Mouse (Mus musculus) limb, embryonic 12.5 days (tissue): Measurements from ENCODE around the gene Ttc29. TPM values are rescaled to one million over a fixed set of nuclear protein-coding genes. Genes with fewer than 3 reads are reported as not detected.

Source experiments
- ATAC-seq: fragments of 200-750 bp; cut with Nextera tagmentation; 2 replicates; pipeline ENCODE4 v1.8.0; 2017; ENCODE audit warnings: low read depth, moderate TSS enrichment; ENCODE audit not compliant: insufficient number of reproducible peaks, insufficient read depth, low FRiP score, low TSS enrichment
- H3K27ac ChIP-seq: fragments of 300-500 bp; sonication (generic); 2 replicates; pipeline ENCODE4 v1.5.1; 2016; ENCODE audit warnings: mild to moderate bottlenecking, moderate library complexity
- H3K27me3 ChIP-seq: fragments of 300-500 bp; sonication (generic); 2 replicates; pipeline ENCODE4 v1.6.1; 2016; ENCODE audit warnings: mild to moderate bottlenecking, moderate library complexity
- H3K36me3 ChIP-seq: fragments of 300-500 bp; sonication (generic); 2 replicates; pipeline ENCODE4 v1.6.1; 2016; ENCODE audit warnings: mild to moderate bottlenecking, moderate library complexity
- H3K4me1 ChIP-seq: fragments of 300-500 bp; sonication (generic); replicated peaks from 2 replicates; pipeline ENCODE4 v1.6.1; 2016
- H3K4me2 ChIP-seq: fragments of 300-500 bp; sonication (generic); 2 replicates; pipeline ENCODE4 v1.6.1; 2016; ENCODE audit warnings: mild to moderate bottlenecking, moderate library complexity
- H3K4me3 ChIP-seq: fragments of 300-500 bp; sonication (generic); replicated peaks from 2 replicates; pipeline ENCODE4 v1.5.1; 2016; ENCODE audit warnings: mild to moderate bottlenecking
- H3K9ac ChIP-seq: fragments of 300-500 bp; sonication (generic); replicated peaks from 2 replicates; pipeline ENCODE4 v1.6.1; 2016; ENCODE audit warnings: mild to moderate bottlenecking, moderate library complexity
- H3K9me3 ChIP-seq: fragments of 300-500 bp; sonication (generic); 2 replicates; pipeline ENCODE4 v1.6.1; 2016; ENCODE audit warnings: mild to moderate bottlenecking, moderate library complexity
- whole genome bisulfite sequencing: fragments of 180-500 bp; shearing (Covaris S2); methylation state at CpG from one replicate; pipeline ENCODE4 v1.1.7; 2016; 5-methylcytosine and 5-hydroxymethylcytosine counted together
- polyA plus RNA-seq: library from polyadenylated mRNA; unstranded; fragments of >200 nt; fragmentation: Nextera tagmentation; extraction: Ambion mirVana; gene quantifications from 2 replicates; pipeline ENCODE4 v1.2.1, GENCODE M21; 2016

Gene Ttc29
- polyA plus RNA-seq, 1 experiment from 2014 or later: not detected

DNA sequence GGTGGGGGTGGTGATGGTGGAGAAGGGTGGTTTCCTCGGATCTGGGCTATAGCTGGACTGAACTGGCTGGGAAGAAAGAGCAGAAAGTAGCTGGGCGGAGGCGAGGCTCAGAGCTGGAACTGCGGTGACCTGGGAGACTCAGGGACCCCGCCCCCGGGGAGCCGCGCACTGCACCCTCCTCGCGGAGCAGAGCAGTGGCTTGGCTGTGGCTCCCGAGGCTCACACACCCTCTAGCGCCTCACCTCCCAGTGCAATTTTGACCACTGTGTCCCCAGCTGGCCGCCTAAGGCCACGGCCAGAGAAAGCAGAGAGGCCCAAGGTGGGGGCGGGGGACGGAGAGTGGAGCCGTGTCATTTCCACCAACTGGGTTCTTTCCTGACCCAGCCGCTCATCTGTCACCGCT, 207.0 kb downstream of the Ttc29 start:
- Histone ChIP-seq H3K4me1 (peaks cover 16% of the 10 kb centered on the region), H3K9me3 (no peaks in the 10 kb centered on the region), H3K27ac (no peak overlapping the region), H3K4me3 (peak overlapping the region; percentile 39), H3K27me3 (peaks cover 65% of the 10 kb centered on the region), H3K4me2 (peak overlapping the region; percentile 79), H3K36me3 (no peaks in the 10 kb centered on the region), H3K9ac (peak overlapping the region; percentile 47)
- ATAC-seq: peak; percentile 63; the same call in 1 of the 2 replicates
- under 1% methylated on average over 19 of the region's 19 CpGs for WGBS

DNA sequence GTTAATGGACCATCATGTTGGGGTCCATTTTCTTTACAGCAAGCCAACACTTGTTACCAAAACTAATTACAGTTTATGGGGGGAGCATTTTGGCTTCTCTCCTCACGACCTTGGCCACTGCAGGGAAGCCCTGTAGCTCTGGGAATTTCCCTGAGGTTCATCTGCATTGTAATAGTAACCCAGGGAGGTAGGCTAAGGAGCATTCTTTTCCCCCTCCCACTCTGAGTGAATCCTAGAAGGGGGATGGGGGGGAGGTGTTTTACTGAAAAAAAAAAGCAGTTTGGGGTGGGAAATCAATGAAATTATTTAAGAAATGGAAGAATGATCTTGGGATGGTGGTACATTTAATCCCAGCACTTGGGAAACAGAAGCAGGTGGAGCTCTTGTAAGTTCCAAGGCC, 210.8 kb downstream of the Ttc29 start:
- no peaks in the 10 kb centered on the region for H3K36me3 ChIP-seq
- ATAC-seq: no peak
- no peak overlapping the region for H3K27ac ChIP-seq
- H3K9me3 ChIP-seq: no peaks in the 10 kb centered on the region
- H3K4me3 ChIP-seq: no peak overlapping the region
- peaks cover 89% of the 10 kb centered on the region for H3K27me3 ChIP-seq
- 0% methylated on average over 1 of the region's 1 CpGs for WGBS
- H3K9ac ChIP-seq: no peak overlapping the region
- H3K4me1 ChIP-seq: peaks cover 28% of the 10 kb centered on the region
- no peak overlapping the region for H3K4me2 ChIP-seq

GRCm38 (mm10) chr8:78426455-78426854, 213.4 kb downstream of the Ttc29 start:
- WGBS: 0% methylated on average over 10 of the region's 10 CpGs
- no peak overlapping the region for H3K4me3 ChIP-seq

GRCm38 (mm10) chr8:78426875-78427768, 214.0 kb downstream of the Ttc29 start:
- H3K27me3 ChIP-seq: peaks cover 87% of the 10 kb centered on the region
- no peaks in the 10 kb centered on the region for H3K9me3 ChIP-seq
- H3K4me2 ChIP-seq: peak overlapping the region; percentile 10; the same call in 1 of the 2 replicates
- no peak overlapping the region for H3K9ac ChIP-seq
- H3K4me1 ChIP-seq: peaks cover 12% of the 10 kb centered on the region
- WGBS: 1% methylated on average over 32 of the region's 32 CpGs
- no peak overlapping the region for H3K27ac ChIP-seq
- 0 out of 2 replicates have a peak overlapping the region, but pooled peaks have one; percentile 16 for H3K4me3 ChIP-seq
- no peak for ATAC-seq
- no peaks in the 10 kb centered on the region for H3K36me3 ChIP-seq

More at GRCm38 (mm10) chr8:78426455-78426854, 213.4 kb downstream of the Ttc29 start:
- Histone ChIP-seq H3K4me2 (peak overlapping the region; percentile 10; the same call in 1 of the 2 replicates), H3K9ac (no peak overlapping the region), H3K27ac (no peak overlapping the region), H3K27me3 (peaks cover 88% of the 10 kb centered on the region), H3K4me1 (peaks cover 12% of the 10 kb centered on the region), H3K9me3 (no peaks in the 10 kb centered on the region), H3K36me3 (no peaks in the 10 kb centered on the region)
- no peak for ATAC-seq

- under 1% methylated on average over 8 of the region's 8 CpGs for WGBS
- ATAC-seq: no peak
- Histone ChIP-seq H3K36me3 (no peaks in the 10 kb centered on the region), H3K4me3 (no peak overlapping the region), H3K9ac (no peak overlapping the region), H3K27ac (no peak overlapping the region), H3K4me2 (no peak overlapping the region), H3K4me1 (peaks cover 12% of the 10 kb centered on the region), H3K27me3 (peaks cover 87% of the 10 kb centered on the region), H3K9me3 (no peaks in the 10 kb centered on the region)
These were observed 214.7 kb downstream of the Ttc29 start for GRCm38 (mm10) chr8:78427769-78428130.

GRCm38 (mm10) chr8:78428148-78428547, 215.1 kb downstream of the Ttc29 start:
- H3K9ac ChIP-seq: no peak overlapping the region
- no peak overlapping the region for H3K4me2 ChIP-seq
- peaks cover 12% of the 10 kb centered on the region for H3K4me1 ChIP-seq
- WGBS: 4% methylated on average over 11 of the region's 11 CpGs
- H3K27me3 ChIP-seq: peaks cover 84% of the 10 kb centered on the region
- H3K4me3 ChIP-seq: no peak overlapping the region
- no peaks in the 10 kb centered on the region for H3K9me3 ChIP-seq
- no peaks in the 10 kb centered on the region for H3K36me3 ChIP-seq
- no peak overlapping the region for H3K27ac ChIP-seq
- ATAC-seq: no peak

GRCm38 (mm10) chr8:78431356-78431755, 218.3 kb downstream of the Ttc29 start:
- H3K27me3 ChIP-seq: peaks cover 80% of the 10 kb centered on the region
- no peak overlapping the region for H3K9ac ChIP-seq
- ATAC-seq: no peak
- no peak overlapping the region for H3K4me3 ChIP-seq
- no peaks in the 10 kb centered on the region for H3K36me3 ChIP-seq
- H3K9me3 ChIP-seq: no peaks in the 10 kb centered on the region
- H3K4me1 ChIP-seq: peaks cover 23% of the 10 kb centered on the region
- WGBS: 3% methylated on average over 4 of the region's 4 CpGs
- no peak overlapping the region for H3K27ac ChIP-seq
- no peak overlapping the region for H3K4me2 ChIP-seq

GRCm38 (mm10) chr8:78432451-78432850, 219.4 kb downstream of the Ttc29 start:
- Histone ChIP-seq H3K9ac (no peak overlapping the region), H3K4me2 (no peak overlapping the region), H3K36me3 (no peaks in the 10 kb centered on the region), H3K4me1 (peaks cover 19% of the 10 kb centered on the region), H3K4me3 (no peak overlapping the region), H3K27ac (no peak overlapping the region), H3K9me3 (no peaks in the 10 kb centered on the region), H3K27me3 (peaks cover 80% of the 10 kb centered on the region)
- WGBS: 26% methylated on average over 1 of the region's 1 CpGs
- no peak for ATAC-seq

GRCm38 (mm10) chr8:78433318-78433717, 220.2 kb downstream of the Ttc29 start:
- no peak overlapping the region for H3K4me2 ChIP-seq
- H3K9ac ChIP-seq: no peak overlapping the region
- peaks cover 80% of the 10 kb centered on the region for H3K27me3 ChIP-seq
- H3K9me3 ChIP-seq: no peaks in the 10 kb centered on the region
- peaks cover 22% of the 10 kb centered on the region for H3K4me1 ChIP-seq
- WGBS: 14% methylated on average over 5 of the region's 5 CpGs
- H3K27ac ChIP-seq: no peak overlapping the region
- H3K36me3 ChIP-seq: no peaks in the 10 kb centered on the region
- H3K4me3 ChIP-seq: no peak overlapping the region
- ATAC-seq: no peak

DNA sequence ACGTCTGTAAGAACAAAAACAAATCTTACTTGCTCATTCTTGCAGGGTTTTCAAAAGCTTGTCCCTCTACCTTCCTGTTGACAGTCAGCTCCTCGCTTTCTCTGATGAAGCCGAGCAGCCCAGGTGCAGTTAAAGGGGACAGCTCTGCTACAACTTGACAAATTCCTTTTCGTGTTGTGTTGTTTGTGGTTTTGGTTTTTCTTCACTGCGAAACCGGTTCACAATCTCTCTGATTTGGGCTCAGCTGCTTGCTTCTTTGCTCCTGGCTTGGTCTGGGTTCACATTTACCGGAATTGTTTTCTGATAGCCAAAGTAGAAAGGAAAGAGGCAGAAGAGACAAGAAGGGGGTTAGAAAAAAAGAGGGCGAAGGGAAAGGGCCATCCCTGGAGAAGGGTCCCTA, 221.2 kb downstream of the Ttc29 start:
- 2% methylated on average over 8 of the region's 8 CpGs for WGBS
- H3K36me3 ChIP-seq: no peaks in the 10 kb centered on the region
- no peak overlapping the region for H3K4me2 ChIP-seq
- no peak overlapping the region for H3K9ac ChIP-seq
- no peaks in the 10 kb centered on the region for H3K9me3 ChIP-seq
- H3K27me3 ChIP-seq: peaks cover 80% of the 10 kb centered on the region
- H3K4me3 ChIP-seq: no peak overlapping the region
- ATAC-seq: no peak
- no peak overlapping the region for H3K27ac ChIP-seq
- peaks cover 22% of the 10 kb centered on the region for H3K4me1 ChIP-seq

DNA sequence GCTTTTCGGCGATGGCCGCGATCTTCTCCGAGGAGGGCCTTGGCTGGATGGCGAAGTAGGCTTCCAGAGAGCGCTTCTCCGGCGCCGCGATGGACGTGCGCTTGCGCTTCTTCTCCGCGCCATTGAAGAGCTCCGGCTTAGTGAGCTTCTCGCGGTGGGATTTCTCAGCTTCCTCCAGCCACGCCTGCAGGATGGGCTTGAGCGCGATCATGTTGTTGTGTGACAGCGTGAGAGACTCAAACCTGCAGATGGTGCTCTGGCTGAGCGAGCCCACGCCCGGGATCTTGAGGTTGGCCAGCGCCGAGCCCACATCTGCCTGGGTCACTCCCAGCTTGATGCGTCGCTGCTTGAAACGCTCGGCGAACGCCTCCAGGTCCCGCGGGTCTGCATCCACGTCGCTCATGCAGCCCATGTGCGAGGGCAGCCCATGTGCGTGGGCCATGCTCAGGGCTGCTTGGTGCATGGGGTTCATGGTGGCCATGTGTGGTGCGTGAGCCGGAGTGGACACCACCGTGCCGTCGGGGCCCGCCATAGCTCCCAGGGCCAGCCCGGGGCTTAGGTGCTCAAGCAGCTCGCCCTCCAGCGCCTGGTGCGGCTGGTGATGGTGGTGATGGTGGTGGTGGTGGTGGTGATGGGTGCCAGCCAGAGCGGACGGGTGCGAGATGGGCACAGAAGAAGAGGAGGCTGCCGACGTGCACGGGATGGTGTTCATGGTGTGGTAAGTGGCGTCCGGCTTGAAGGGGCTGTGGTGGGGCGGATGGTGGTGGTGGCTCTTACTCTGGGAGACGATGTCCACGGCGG, 221.9 kb downstream of the Ttc29 start:
- Histone ChIP-seq H3K9ac (no peak overlapping the region), H3K4me1 (peaks cover 22% of the 10 kb centered on the region), H3K27me3 (peaks cover 79% of the 10 kb centered on the region), H3K4me3 (peak overlapping the region; percentile 9; the same call in 1 of the 2 replicates), H3K27ac (no peak overlapping the region), H3K9me3 (no peaks in the 10 kb centered on the region), H3K36me3 (no peaks in the 10 kb centered on the region), H3K4me2 (peak overlapping the region; percentile 6; the same call in 1 of the 2 replicates)
- WGBS: under 1% methylated on average over 61 of the region's 62 CpGs
- no peak for ATAC-seq
